Mouse (Mus musculus) neural tube, embryonic 14.5 days (tissue): ENCODE results near the gene Idi1. TPM values are rescaled to one million over a fixed set of nuclear protein-coding genes. Genes with fewer than 3 reads are reported as not detected.
"Not testable (repeated sequence)": the region's sequence is repeated elsewhere in the genome, so short reads cannot be mapped to it uniquely, and the experiment has no call there.

Source experiments
- ATAC-seq: fragments of 200-750 bp; cut with Nextera tagmentation; 2 replicates; pipeline ENCODE4 v1.8.0; 2017; ENCODE audit warnings: low read depth, mild to moderate bottlenecking, moderate TSS enrichment, moderate library complexity
- H3K27ac ChIP-seq: fragments of 300-500 bp; sonication (generic); 2 replicates; pipeline ENCODE4 v1.5.1; 2014; ENCODE audit warnings: low read depth, mild to moderate bottlenecking, control low read depth, low read length, moderate library complexity, mixed read lengths
- H3K27me3 ChIP-seq: fragments of 300-500 bp; sonication (generic); 2 replicates; pipeline ENCODE4 v1.6.1; 2014; ENCODE audit warnings: low read length; ENCODE audit not compliant: control insufficient read depth, insufficient read depth
- H3K36me3 ChIP-seq: fragments of 300-500 bp; sonication (generic); 2 replicates; pipeline ENCODE4 v1.6.1; 2014; ENCODE audit warnings: low read length, mixed read lengths; ENCODE audit not compliant: control insufficient read depth, insufficient read depth
- H3K4me1 ChIP-seq: fragments of 300-500 bp; sonication (generic); 2 replicates; pipeline ENCODE4 v1.6.1; 2014; ENCODE audit warnings: low read length; ENCODE audit not compliant: control insufficient read depth, insufficient read depth
- H3K4me2 ChIP-seq: fragments of 300-500 bp; sonication (generic); 2 replicates; pipeline ENCODE4 v1.6.1; 2014; ENCODE audit warnings: mild to moderate bottlenecking, low read depth, low read length, control low read depth
- H3K4me3 ChIP-seq: fragments of 300-500 bp; sonication (generic); 2 replicates; pipeline ENCODE4 v1.5.1; 2014; ENCODE audit warnings: low read depth, low read length, control low read depth, mixed read lengths
- H3K9ac ChIP-seq: fragments of 300-500 bp; sonication (generic); replicated peaks from 2 replicates; pipeline ENCODE4 v1.6.1; 2014; ENCODE audit warnings: low read depth, mild to moderate bottlenecking, control low read depth, low read length, mixed read lengths
- H3K9me3 ChIP-seq: fragments of 300-500 bp; sonication (generic); 2 replicates; pipeline ENCODE4 v1.6.1; 2016; ENCODE audit warnings: low read length; ENCODE audit not compliant: control insufficient read depth
- WGBS: fragments of 180-500 bp; shearing (Covaris S2); extraction: QIAGEN DNeasy Blood & Tissue Kit; methylation state at CpG from one replicate; pipeline ENCODE4 v1.1.7; 2014; 5-methylcytosine and 5-hydroxymethylcytosine counted together
- polyA plus RNA-seq: library from polyadenylated mRNA; unstranded; fragments of >200 nt; fragmentation: Nextera tagmentation; extraction: Ambion mirVana; gene quantifications from 2 replicates; pipeline ENCODE4 v1.2.1, GENCODE M21; 2014

Idi1 gene
- polyA plus RNA-seq, 1 experiment from 2014 or later, result 102 TPM

DNA sequence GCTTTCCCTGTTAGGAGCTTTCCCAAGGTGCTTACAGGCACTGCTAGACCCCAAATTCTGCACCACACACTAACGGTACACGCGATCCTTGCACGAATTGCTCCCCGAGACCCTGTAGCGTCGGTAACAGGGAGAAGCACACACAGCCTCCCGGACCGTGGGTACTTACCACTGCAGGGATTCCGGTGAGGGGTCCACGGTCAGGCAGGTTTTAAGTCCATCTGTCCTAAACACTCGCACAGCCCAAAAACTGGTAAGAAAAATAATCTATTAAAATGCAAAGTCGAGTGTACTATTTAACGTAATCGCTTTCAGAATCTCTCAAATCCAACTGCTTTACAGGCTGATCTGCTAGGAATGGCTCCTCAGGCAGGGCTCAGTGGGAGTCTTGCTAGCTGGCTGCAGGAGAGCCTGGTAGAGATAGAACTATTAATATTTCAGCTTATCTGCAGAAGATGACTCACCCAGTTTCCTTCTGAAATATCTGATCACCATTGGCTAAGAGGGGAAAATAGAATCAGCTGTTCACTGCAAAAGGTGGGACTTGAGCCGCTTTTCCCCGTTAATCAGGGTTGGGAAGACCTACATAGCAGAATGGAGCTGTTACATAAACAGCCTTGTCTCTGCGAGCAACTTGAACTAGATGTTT is 13.9 kb upstream of the Idi1 start, which contains the start of gene Wdr37:
Gene Wdr37 (minus strand): TSS at position 596 of the 649 bp plus-strand sequence.
- WGBS, result under 1% methylated on average over 18 of the region's 18 CpGs
- no peaks in the 10 kb centered on the region for H3K9me3 ChIP-seq
- H3K36me3 ChIP-seq, result no peaks in the 10 kb centered on the region
- H3K27me3 ChIP-seq, result no peaks in the 10 kb centered on the region
- peak within 1 kb of the TSS; percentile 75 for H3K4me2 ChIP-seq
- ATAC-seq, result peak; percentile 41
- peak within 1 kb of the TSS; percentile 90 for H3K27ac ChIP-seq
- peaks cover 15% of the 10 kb centered on the region for H3K4me1 ChIP-seq
- peak within 1 kb of the TSS; percentile 83 for H3K9ac ChIP-seq
- peak within 1 kb of the TSS; percentile 82 for H3K4me3 ChIP-seq

DNA sequence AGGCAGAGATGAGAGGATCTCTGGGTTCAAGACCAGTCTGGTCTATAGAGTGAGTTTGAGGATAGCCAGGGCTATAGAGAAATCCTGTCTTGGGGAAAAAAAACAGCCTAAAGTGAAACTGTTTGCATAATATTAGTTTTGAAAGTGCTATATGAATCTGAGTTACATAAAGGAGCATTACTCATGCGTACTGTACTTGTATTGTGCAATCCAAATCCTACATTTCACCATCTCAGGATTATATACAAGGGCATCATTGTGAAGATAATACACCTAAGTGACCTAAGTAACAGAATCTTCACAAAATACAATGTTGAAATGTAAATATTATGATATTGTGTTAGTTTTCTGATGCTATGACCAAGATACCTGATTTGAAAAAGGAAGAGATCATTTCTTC is 11.5 kb upstream of the Idi1 start:
- WGBS, result 96% methylated on average over 1 of the region's 1 CpGs
- Histone ChIP-seq H3K9me3 (no peaks in the 10 kb centered on the region), H3K4me1 (peaks cover 13% of the 10 kb centered on the region), H3K36me3 (no peaks in the 10 kb centered on the region), H3K9ac (no peak overlapping the region), H3K4me2 (no peak overlapping the region), H3K27ac (no peak overlapping the region), H3K4me3 (no peak overlapping the region), H3K27me3 (no peaks in the 10 kb centered on the region)
- ATAC-seq, result no peak

- no peaks in the 10 kb centered on the region for H3K9me3 ChIP-seq
- ATAC-seq, result no peak
- H3K9ac ChIP-seq, result no peak overlapping the region
- H3K4me2 ChIP-seq, result no peak overlapping the region
- no peak overlapping the region for H3K4me3 ChIP-seq
- H3K27me3 ChIP-seq, result no peaks in the 10 kb centered on the region
- no peaks in the 10 kb centered on the region for H3K4me1 ChIP-seq
- no peak overlapping the region for H3K27ac ChIP-seq
- no peaks in the 10 kb centered on the region for H3K36me3 ChIP-seq
- 68% methylated on average over 3 of the region's 3 CpGs for WGBS
Measured at GRCm38 (mm10) chr13:8881611-8882010, 3.7 kb upstream of the Idi1 start.

GRCm38 (mm10) chr13:8883870-8884269 is 1.4 kb upstream of the Idi1 start:
- not testable (repeated sequence) for H3K4me3 ChIP-seq, ATAC-seq, H3K36me3 ChIP-seq, H3K27ac ChIP-seq, H3K9ac ChIP-seq, H3K4me2 ChIP-seq, H3K9me3 ChIP-seq, H3K4me1 ChIP-seq, H3K27me3 ChIP-seq
- 85% methylated on average over 5 of the region's 5 CpGs for WGBS

GRCm38 (mm10) chr13:8886185-8886560 is 872 bp downstream of the Idi1 start:
- H3K4me2 ChIP-seq, result peak overlapping the region; percentile 51
- peak overlapping the region; percentile 54 for H3K4me3 ChIP-seq
- no peak for ATAC-seq
- H3K36me3 ChIP-seq, result peaks cover 5% of the 10 kb centered on the region; the same call in 1 of the 2 replicates
- H3K9ac ChIP-seq, result peak overlapping the region; percentile 65
- H3K27ac ChIP-seq, result peak overlapping the region; percentile 95
- no peaks in the 10 kb centered on the region for H3K27me3 ChIP-seq
- 3% methylated on average over 9 of the region's 9 CpGs for WGBS
- no peaks in the 10 kb centered on the region for H3K9me3 ChIP-seq
- peaks cover 9% of the 10 kb centered on the region; the same call in 1 of the 2 replicates for H3K4me1 ChIP-seq

GRCm38 (mm10) chr13:8888603-8889002 is 3.3 kb downstream of the Idi1 start:
- Histone ChIP-seq H3K9ac (no peak overlapping the region), H3K4me2 (no peak overlapping the region), H3K4me3 (no peak overlapping the region), H3K4me1 (peaks cover 9% of the 10 kb centered on the region; the same call in 1 of the 2 replicates), H3K27me3 (no peaks in the 10 kb centered on the region), H3K9me3 (no peaks in the 10 kb centered on the region), H3K36me3 (peaks cover 12% of the 10 kb centered on the region; the same call in 1 of the 2 replicates), H3K27ac (no peak overlapping the region)
- 97% methylated on average over 1 of the region's 1 CpGs for WGBS
- no peak for ATAC-seq

DNA sequence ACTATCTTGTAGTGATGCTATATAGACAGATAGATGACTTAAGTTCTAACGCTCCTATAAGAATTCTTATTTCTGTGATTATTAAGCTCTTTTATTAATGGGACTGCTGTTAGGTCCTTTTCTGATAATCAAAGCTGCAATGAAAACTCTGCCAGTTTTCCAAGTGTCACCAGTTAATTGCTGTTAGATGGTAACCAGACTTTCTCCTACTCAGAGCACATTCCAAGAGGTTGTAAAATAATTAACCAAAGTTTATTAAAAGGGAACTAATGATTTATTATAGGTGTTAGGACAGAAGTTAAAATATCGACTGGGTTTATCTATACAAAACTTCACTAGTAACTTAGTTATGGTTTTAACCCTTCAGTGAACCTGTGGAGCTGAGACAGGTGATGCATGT is 20.7 kb downstream of the Idi1 start:
- H3K27me3 ChIP-seq, H3K27ac ChIP-seq, H3K4me1 ChIP-seq, H3K4me2 ChIP-seq, H3K9me3 ChIP-seq, H3K36me3 ChIP-seq, H3K4me3 ChIP-seq, H3K9ac ChIP-seq, ATAC-seq: not testable (repeated sequence)
- WGBS, result 90% methylated on average over 2 of the region's 2 CpGs

- not testable (repeated sequence) for H3K9ac ChIP-seq, H3K27ac ChIP-seq, ATAC-seq, H3K9me3 ChIP-seq, H3K27me3 ChIP-seq, H3K4me3 ChIP-seq, H3K4me2 ChIP-seq, H3K4me1 ChIP-seq, H3K36me3 ChIP-seq
- WGBS, result 94% methylated on average over 8 of the region's 8 CpGs
Measured at GRCm38 (mm10) chr13:8913890-8914289, 28.6 kb downstream of the Idi1 start.

DNA sequence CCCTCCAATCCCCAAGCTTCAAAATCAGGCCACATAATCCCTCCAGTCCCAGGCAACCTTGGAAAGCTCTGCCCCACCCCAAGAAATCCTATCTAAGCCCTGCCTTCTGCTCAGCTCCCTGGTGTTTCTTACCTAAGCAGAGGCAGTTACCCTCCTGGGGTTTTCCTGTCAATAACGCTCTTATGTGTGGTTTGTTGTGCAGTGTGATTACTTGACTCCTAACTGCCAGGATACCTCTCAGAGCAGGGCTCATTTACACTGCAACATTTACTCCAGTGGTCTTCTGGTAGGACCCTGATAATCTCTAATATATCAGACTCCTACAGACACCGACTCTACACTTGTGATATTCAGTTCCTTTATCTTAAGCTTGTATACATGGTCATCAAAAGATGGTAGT is 48.2 kb downstream of the Idi1 start:
- no peaks in the 10 kb centered on the region for H3K27me3 ChIP-seq
- no peak overlapping the region for H3K4me3 ChIP-seq
- H3K4me1 ChIP-seq, result no peaks in the 10 kb centered on the region
- no peak overlapping the region for H3K27ac ChIP-seq
- H3K9ac ChIP-seq, result no peak overlapping the region
- H3K9me3 ChIP-seq, result no peaks in the 10 kb centered on the region
- WGBS, result 64% methylated on average over 2 of the region's 2 CpGs
- ATAC-seq, result no peak
- H3K4me2 ChIP-seq, result no peak overlapping the region
- no peaks in the 10 kb centered on the region for H3K36me3 ChIP-seq
